Mouse (Mus musculus) cerebral cortex, adult 2 months (tissue): Measurements from ENCODE around the gene Itga6.

Experiments used
- WGBS: fragments of 180-500 bp; shearing (Covaris S2); methylation state at CpG from one replicate; pipeline ENCODE4 v1.1.7; 2018; 5-methylcytosine and 5-hydroxymethylcytosine counted together

Gene Itga6

DNA sequence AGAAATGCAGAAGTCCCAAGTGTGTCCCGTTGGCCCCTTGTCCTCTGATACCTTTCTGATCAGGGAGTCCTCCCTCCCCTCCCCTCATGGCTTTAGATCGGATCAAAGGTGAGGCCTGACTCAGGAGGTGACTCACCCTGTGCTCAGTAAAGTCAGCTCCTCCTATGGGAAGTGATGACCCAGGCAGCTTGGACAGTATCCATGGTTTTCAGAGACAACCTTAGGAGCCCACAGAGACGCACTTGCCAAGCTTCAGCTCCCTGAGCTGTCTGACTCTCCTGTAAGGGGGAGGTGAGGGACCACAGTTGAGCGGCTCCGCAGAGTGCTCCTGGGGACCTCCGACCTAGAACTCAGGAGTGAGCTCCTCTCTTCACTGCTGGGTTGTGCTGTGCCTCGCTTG is 56.3 kb downstream of the Itga6 start:
- WGBS, result 81% methylated on average over 7 of the region's 7 CpGs

- WGBS, result 87% methylated on average over 4 of the region's 4 CpGs
Measured at GRCm38 (mm10) chr2:71802131-71802530, 56.7 kb downstream of the Itga6 start.

GRCm38 (mm10) chr2:71805120-71805519 is 59.7 kb downstream of the Itga6 start:
- 93% methylated on average over 7 of the region's 7 CpGs for WGBS

DNA sequence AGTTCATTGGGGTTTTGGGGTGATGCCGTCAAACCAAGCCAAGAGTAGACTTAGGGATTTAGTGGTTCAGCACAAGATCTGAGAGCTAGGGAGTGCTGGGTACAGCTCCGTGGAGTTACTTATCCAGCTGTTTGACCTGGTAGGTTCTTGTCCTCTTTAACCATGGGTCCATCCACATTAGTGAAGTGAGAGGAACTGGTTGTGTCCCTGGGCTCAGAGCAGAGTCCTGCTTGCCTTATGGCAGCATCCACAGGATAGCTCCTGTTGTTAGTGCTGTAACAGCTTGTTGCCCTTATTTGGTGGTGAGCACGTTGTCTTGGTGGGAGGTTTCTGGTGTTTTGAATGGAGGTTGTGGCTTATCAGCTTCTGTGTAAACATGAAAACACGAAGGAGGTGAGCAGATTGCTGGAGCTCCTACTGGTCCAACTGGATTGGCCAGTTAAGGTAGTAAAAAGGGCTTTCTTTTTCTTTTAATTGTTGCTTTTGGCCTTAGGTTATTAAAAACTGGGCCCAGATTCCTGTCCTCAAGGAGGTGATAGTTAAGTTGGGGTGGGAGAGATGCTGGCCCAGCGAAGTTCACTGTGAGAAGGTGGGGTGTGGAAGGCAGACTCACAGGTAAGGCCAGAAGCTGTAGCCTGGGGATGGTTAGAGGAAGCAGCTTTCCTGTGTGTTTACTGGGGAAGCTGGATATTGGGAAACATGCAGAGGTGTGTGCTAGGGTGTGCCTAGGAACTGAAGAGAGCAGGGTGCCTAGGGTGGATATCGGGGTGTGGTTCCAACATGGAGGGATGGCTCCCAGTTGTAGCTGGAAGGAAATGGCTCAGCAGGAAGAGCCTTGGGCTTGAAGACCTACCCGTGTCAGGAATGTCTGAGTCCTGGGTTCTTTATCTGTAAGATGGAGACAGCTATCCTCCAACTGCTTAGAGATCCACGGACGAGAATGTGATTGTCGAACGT is 60.5 kb downstream of the Itga6 start:
- WGBS, result 77% methylated on average over 11 of the region's 11 CpGs

- 86% methylated on average over 10 of the region's 10 CpGs for WGBS
Measured at GRCm38 (mm10) chr2:71809289-71809860, 64.0 kb downstream of the Itga6 start.

DNA sequence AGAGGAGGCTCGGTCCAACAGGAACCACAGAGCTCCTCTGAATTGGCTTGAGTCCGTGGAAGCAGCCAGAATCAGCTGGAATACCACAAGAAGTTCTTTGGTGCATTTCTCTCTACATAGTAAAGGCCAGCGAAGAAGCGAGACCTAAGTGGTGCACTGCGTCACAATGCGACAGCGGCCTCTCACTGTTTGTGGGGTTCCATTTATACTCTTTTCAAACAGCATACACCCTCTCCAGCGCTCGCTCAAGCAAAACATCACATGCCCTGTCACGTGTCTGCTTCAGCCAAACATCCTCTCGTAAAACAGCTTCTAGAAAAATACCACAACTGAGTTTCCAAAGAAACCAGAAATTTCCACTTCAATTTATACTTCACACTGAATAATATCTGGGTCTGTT is 64.6 kb downstream of the Itga6 start:
- 95% methylated on average over 11 of the region's 11 CpGs for WGBS

DNA sequence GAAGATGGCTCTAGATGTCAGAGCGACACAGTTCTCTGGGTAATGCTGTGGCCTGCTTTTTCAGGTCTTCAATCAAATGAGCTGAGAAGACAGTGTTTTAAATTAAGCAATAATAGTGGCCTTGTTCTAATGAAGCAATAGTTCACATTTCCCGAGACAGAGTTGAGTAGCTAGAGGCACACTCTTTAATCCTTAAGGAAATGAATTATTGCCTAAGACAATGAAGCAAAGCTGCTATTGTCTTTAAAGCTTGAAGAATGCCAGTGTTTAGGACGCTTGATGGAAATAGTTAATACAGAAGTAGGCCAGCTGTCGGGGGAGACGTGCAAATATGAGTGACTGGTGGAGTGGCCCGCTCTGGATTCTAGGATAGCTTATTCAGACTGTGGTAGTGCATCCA is 65.5 kb downstream of the Itga6 start:
- WGBS, result 67% methylated on average over 6 of the region's 6 CpGs

GRCm38 (mm10) chr2:71812221-71813021 is 67.0 kb downstream of the Itga6 start:
- WGBS, result 29% methylated on average over 12 of the region's 12 CpGs

DNA sequence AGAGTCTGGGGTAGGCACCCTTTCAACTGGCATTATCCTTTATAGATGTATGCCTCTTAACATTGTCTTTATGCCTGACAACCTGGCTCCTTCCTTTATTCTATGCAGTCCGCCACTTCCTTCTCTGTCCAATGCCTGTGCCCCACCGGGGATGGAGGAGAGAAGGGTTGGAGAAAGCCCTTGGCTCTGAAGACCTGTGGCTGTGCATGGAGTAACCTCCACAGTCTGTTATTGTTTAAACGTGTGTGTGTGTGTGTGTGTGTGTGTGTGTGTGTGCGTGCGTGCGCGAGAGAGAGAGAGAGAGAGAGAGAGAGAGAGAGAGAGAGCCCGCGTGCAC is 67.6 kb downstream of the Itga6 start:
- 54% methylated on average over 9 of the region's 9 CpGs for WGBS

DNA sequence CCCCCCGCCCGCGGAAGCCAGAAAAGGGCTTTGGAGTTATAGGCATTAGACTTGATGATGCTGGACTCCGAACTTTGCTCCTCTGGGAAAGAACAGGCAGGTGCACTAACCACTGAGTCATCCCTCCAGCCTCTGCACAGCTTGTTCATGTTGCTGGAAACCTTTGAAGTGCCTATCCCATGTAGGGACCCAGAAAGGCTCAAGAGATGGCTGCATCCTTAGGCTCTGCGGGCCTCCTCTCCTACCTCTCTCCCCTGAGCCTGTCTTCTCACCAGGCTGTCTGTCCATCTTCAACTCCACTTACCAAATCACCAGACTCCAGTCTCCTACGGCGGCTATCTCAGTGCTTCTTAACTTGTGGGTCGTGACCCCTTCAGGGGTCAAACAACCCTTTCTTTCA is 68.0 kb downstream of the Itga6 start:
- 81% methylated on average over 6 of the region's 8 CpGs for WGBS

DNA sequence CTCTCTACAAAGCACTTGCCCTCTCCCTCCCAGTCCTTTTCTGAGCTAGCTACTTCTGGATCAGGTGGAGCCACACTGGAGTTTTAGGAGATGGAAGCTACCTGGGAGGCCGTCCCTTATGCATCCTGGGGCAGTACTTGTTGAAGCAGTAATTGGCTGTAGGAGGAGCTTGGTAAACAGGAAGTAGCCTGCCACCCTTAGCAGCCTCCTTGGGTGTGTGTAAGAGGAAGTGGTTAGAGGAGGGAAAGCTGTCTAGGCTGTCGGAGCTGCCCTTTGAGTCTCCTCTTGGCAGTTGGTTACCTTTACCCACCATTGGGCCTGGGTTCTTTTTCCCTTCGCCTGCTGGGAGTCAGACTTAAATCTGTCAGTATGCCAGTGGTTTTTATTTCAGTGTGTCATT is 68.6 kb downstream of the Itga6 start:
- 66% methylated on average over 3 of the region's 3 CpGs for WGBS

DNA sequence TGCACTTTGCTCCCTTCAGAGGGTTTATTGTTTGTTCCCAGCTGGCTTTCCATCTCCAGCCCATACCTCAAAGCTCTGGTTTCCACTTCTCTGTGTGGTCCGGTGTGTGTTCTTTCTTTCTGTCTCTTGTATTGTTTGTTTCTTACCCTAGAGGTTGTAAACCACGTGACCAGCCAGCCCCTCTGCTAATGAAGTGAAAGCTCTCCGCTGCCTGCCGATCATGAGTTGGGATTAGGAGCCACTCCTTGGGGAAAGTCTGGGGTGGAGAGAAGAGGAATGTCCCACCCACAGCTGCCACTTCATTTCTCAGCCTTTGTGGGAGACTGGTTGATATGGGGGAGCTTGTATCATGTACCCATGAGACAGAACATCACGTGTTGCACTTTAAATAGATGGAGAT is 69.9 kb downstream of the Itga6 start:
- WGBS, result 36% methylated on average over 5 of the region's 5 CpGs

DNA sequence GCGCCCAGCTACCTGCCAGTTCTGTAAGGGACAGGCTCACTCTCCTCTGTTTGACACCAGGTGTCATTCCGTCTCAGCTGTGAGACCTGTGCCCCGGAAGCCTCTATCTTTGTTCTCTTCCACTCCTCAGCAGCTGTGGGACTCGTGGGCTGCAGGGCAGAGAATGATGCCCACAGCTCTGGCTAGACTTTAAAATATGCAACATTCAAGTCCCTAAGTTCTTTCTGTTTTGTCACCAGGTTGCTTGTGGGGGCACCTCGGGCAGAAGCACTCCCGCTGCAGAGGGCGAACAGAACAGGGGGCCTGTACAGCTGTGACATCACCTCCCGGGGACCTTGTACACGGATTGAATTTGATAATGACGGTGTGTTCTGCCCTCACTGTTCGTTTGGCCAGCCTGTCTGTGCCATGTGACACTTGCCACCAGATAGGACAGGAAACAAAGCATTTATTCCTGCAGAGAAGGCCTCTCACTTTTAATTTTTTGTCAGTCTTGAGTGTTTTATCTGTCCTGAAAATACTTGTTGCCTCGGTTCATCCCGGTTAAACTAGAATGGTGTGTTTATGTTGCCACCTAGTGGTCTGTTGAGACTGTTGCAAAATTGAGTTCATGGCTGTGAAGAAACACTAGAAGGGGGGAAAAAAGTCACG is 71.1 kb downstream of the Itga6 start:
- WGBS, result 29% methylated on average over 14 of the region's 14 CpGs

DNA sequence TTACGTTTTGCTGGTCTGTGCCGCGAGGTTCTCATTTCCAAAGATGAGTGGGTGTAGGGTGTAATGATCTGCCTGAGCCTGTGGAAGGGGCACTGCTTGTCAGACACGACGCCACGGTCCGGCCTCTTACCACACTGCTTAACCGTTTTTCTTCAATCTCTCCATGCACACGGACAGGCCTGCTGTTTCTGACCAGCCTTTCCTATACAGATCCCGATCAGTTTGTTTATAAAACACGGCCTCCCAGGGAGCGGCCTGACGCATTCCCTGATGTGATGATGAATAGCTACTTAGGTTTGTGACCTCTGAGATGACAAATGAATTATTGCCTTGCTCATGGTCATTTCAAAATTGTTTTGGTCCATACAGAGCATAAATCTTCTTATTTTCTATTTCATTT is 78.7 kb downstream of the Itga6 start:
- WGBS, result 78% methylated on average over 13 of the region's 13 CpGs

- WGBS, result 88% methylated on average over 13 of the region's 13 CpGs
Measured at GRCm38 (mm10) chr2:71827711-71828110, 82.3 kb downstream of the Itga6 start.

DNA sequence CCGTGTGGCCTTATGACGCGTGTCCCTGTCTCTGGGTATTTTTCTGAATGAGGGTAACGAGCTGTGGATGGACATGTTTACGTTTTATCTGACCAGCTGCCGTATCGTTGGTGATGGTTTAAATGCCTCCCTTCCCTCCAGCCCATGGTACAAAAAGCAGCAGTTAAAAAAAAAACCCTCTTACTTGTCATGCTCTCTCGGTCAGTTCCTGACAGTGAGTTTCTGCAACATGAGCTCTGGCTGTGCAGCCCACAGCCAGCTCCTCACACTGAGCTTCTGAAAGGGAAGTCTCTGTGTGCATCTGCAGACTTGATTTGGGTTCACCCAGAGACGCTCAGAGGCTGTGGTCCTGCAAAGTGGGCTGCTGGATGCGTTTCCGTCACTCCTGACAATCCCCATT is 83.5 kb downstream of the Itga6 start:
- WGBS, result 80% methylated on average over 11 of the region's 11 CpGs

DNA sequence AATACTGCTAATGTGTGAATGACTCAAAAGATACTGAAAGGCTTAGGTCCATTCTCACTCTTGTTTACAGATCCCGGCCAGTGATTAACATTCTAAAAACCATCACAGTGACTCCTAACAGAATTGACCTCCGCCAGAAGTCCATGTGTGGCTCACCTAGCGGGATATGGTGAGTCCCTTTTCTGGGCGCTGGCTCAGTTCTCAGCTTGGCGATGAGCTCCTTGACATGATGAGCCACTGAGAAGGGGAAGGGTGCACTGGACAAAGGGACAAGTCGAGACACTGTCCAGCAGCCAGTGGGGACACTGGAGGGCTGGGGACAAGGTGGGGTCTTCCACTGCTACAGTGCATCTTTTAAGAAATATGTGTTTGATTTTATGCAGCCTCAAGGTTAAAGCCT is 88.2 kb downstream of the Itga6 start:
- WGBS, result 91% methylated on average over 6 of the region's 6 CpGs

GRCm38 (mm10) chr2:71834371-71834770 is 89.0 kb downstream of the Itga6 start:
- 84% methylated on average over 7 of the region's 7 CpGs for WGBS

- whole genome bisulfite sequencing, result 96% methylated on average over 8 of the region's 8 CpGs
Measured at GRCm38 (mm10) chr2:71835556-71835955, 90.1 kb downstream of the Itga6 start.

- WGBS, result 94% methylated on average over 4 of the region's 4 CpGs
Measured at GRCm38 (mm10) chr2:71836232-71836631, 90.8 kb downstream of the Itga6 start.

DNA sequence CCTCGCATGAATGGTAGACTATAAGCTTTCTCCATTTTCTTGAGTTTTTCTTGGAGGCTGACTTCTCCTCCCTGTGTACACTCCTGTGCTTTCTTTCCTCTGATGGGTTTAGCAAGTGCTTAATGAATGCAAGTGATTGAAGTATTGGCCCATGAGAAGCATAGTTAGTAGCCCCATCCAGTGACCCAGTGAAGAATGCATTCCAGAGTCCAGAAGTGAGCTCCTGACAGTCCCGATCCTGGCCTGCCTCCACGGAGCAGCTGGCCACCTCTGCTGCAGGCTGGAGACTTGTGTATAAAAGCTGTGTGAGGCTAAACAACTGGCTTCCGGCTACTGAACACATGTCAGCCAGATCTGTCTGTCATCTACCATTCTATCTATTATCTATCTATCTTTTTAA is 91.8 kb downstream of the Itga6 start:
- 63% methylated on average over 4 of the region's 4 CpGs for WGBS

GRCm38 (mm10) chr2:71837791-71838190 is 92.4 kb downstream of the Itga6 start:
- WGBS, result 25% methylated on average over 6 of the region's 6 CpGs
